In genomic region chr2:168158911-168159711, GRCm38 (mm10) we compare ENCODE assay signal across 8 mouse cellular contexts. TPM values are rescaled to one million over a fixed set of nuclear protein-coding genes. Genes with fewer than 3 reads are reported as not detected.
DNase-seq lines count a peak whose midpoint lies in the region; ATAC-seq lines count a peak whose summit lies in the region.

No protein-coding gene starts in this region.

- H3K27ac ChIP-seq in heart, embryonic 12.5 days (ENCODE audit: poor library complexity, severe bottlenecking) = no peak overlapping the region
- H3K27ac ChIP-seq in embryonic facial prominence, embryonic 14.5 days (replicated peaks; ENCODE audit: low read depth, low read length) = peak overlapping the region; percentile 54; the same call in 1 of the 2 replicates
- peak overlapping the region; percentile 62 for H3K27ac ChIP-seq in liver, embryonic 13.5 days
- H3K27ac ChIP-seq in neural tube, embryonic 11.5 days (ENCODE audit: low read depth, low read length) = no peak overlapping the region

- no peaks in the 10 kb centered on the region for H3K9me3 ChIP-seq in heart, embryonic 12.5 days (replicated peaks)
- no peaks in the 10 kb centered on the region for H3K9me3 ChIP-seq in embryonic facial prominence, embryonic 14.5 days (ENCODE audit: control insufficient read depth, low read length)
- no peaks in the 10 kb centered on the region for H3K9me3 ChIP-seq in liver, embryonic 13.5 days (replicated peaks)
- no peaks in the 10 kb centered on the region for H3K9me3 ChIP-seq in neural tube, embryonic 11.5 days (ENCODE audit: control insufficient read depth, low read length)

- 5% methylated on average over 22 of the region's 25 CpGs for WGBS in heart, embryonic 12.5 days
- WGBS in embryonic facial prominence, embryonic 14.5 days = 4% methylated on average over 22 of the region's 25 CpGs
- WGBS in liver, embryonic 13.5 days (ENCODE audit: insufficient replicate concordance) = 3% methylated on average over 25 of the region's 25 CpGs
- WGBS in neural tube, embryonic 11.5 days = 6% methylated on average over 25 of the region's 25 CpGs

- ATAC-seq in heart, embryonic 12.5 days (ENCODE audit: insufficient number of reproducible peaks, low FRiP score) = peak; percentile 51
- ATAC-seq in embryonic facial prominence, embryonic 14.5 days (ENCODE audit: low read depth) = peak; percentile 54
- 0 out of 2 replicates have a peak, but pooled peaks have one; percentile 1 for ATAC-seq in liver, embryonic 13.5 days (ENCODE audit: low read depth)
- ATAC-seq in neural tube, embryonic 11.5 days (ENCODE audit: insufficient read depth, low FRiP score, low TSS enrichment) = no peak
- no peak for ATAC-seq in monocyte, adult 5-6 weeks (replicated peaks; ENCODE audit: insufficient number of reproducible peaks, low FRiP score, low TSS enrichment, poor library complexity, severe bottlenecking)

- peak overlapping the region; percentile 39 for H3K4me3 ChIP-seq in heart, embryonic 12.5 days
- peak overlapping the region; percentile 26 for H3K4me3 ChIP-seq in embryonic facial prominence, embryonic 14.5 days (ENCODE audit: low read depth, low read length)
- peak overlapping the region; percentile 30 for H3K4me3 ChIP-seq in liver, embryonic 13.5 days (replicated peaks)
- H3K4me3 ChIP-seq in neural tube, embryonic 11.5 days (ENCODE audit: low read depth, low read length) = no peak overlapping the region

- DNase-seq in heart, adult 8-10 months (ENCODE audit: low spot score) = no peak
- peak; percentile 81 for DNase-seq in embryonic facial prominence, embryonic 14.5 days (ENCODE audit: low spot score)
- DNase-seq in induced T-regulatory cell, adult 2 months (ENCODE audit: low read depth) = peak; percentile 72
- peak; percentile 20 for DNase-seq in liver, embryonic 13.5 days
- no peak for DNase-seq in neural tube, embryonic 11.5 days (ENCODE audit: low spot score)
- no peak for DNase-seq in layer of hippocampus, adult 11-12 months (ENCODE audit: low spot score)

- no peaks in the 10 kb centered on the region for H3K27me3 ChIP-seq in heart, embryonic 12.5 days (replicated peaks)
- H3K27me3 ChIP-seq in embryonic facial prominence, embryonic 14.5 days (replicated peaks; ENCODE audit: control insufficient read depth, insufficient read depth, low read length) = no peaks in the 10 kb centered on the region
- H3K27me3 ChIP-seq in liver, embryonic 13.5 days = peaks cover 60% of the 10 kb centered on the region
- no peaks in the 10 kb centered on the region for H3K27me3 ChIP-seq in neural tube, embryonic 11.5 days (ENCODE audit: control insufficient read depth, insufficient read depth, low read length)

- H3K4me2 ChIP-seq in heart, embryonic 12.5 days = peak overlapping the region; percentile 72
- peak overlapping the region; percentile 58 for H3K4me2 ChIP-seq in embryonic facial prominence, embryonic 14.5 days (ENCODE audit: low read depth, low read length)
- peak overlapping the region; percentile 59 for H3K4me2 ChIP-seq in liver, embryonic 13.5 days
- peak overlapping the region; percentile 39 for H3K4me2 ChIP-seq in neural tube, embryonic 11.5 days (ENCODE audit: low read depth)

- peak overlapping the region; percentile 56 for H3K9ac ChIP-seq in heart, embryonic 12.5 days
- peak overlapping the region; percentile 55; the same call in 1 of the 2 replicates for H3K9ac ChIP-seq in embryonic facial prominence, embryonic 14.5 days (ENCODE audit: low read depth, low read length)
- H3K9ac ChIP-seq in liver, embryonic 13.5 days = peak overlapping the region; percentile 37; the same call in 1 of the 2 replicates
- peak overlapping the region; percentile 27 for H3K9ac ChIP-seq in neural tube, embryonic 11.5 days (ENCODE audit: low read length)

- no peaks in the 10 kb centered on the region for H3K36me3 ChIP-seq in heart, embryonic 12.5 days
- H3K36me3 ChIP-seq in embryonic facial prominence, embryonic 14.5 days (ENCODE audit: control insufficient read depth, insufficient read depth, low read length) = no peaks in the 10 kb centered on the region
- H3K36me3 ChIP-seq in liver, embryonic 13.5 days = no peaks in the 10 kb centered on the region
- no peaks in the 10 kb centered on the region for H3K36me3 ChIP-seq in neural tube, embryonic 11.5 days (ENCODE audit: control insufficient read depth, insufficient read depth, low read length)

- H3K4me1 ChIP-seq in heart, embryonic 12.5 days (replicated peaks) = peaks cover 44% of the 10 kb centered on the region
- peaks cover 29% of the 10 kb centered on the region for H3K4me1 ChIP-seq in embryonic facial prominence, embryonic 14.5 days (ENCODE audit: control insufficient read depth, insufficient read depth, low read length)
- H3K4me1 ChIP-seq in liver, embryonic 13.5 days (replicated peaks) = peaks cover 72% of the 10 kb centered on the region
- peaks cover 8% of the 10 kb centered on the region; the same call in 1 of the 2 replicates for H3K4me1 ChIP-seq in neural tube, embryonic 11.5 days (ENCODE audit: control insufficient read depth, insufficient read depth, low read length)

RNA-seq across cellular contexts. Expression of gene Adnp, which starts 47.8 kb away (rescaled TPM):
- 9.1 and 11.2 TPM in 2 replicates for polyA plus RNA-seq in heart, embryonic 12.5 days (2016; fragmentation: Nextera tagmentation; extraction: Ambion mirVana)
- 10 to 100 TPM; 23.1 to 24.3 (median 23.7) TPM for total RNA-seq in heart, adult 8-10 months (2022)
- polyA plus RNA-seq in embryonic facial prominence, embryonic 14.5 days (2014; fragmentation: Nextera tagmentation; extraction: Ambion mirVana) = 2.5 and 3.3 TPM in 2 replicates
- 0.71 and 0.91 TPM in 2 replicates for polyA plus RNA-seq in liver, embryonic 13.5 days (2015; fragmentation: Nextera tagmentation; extraction: Ambion mirVana)
- polyA plus RNA-seq in neural tube, embryonic 11.5 days (2014; fragmentation: Nextera tagmentation; extraction: Ambion mirVana) = 14.1 and 14.2 TPM in 2 replicates
- total RNA-seq in monocyte, adult 5-6 weeks (2017) = 1.2 to 9.1 TPM in 2 of 3 replicates, not detected in the other

Comparison
In these comparisons a context has a peak if more than half of its experiments do, and no peak if none do; other contexts are left out.
1. ATAC-seq: peak in heart, embryonic 12.5 days (single experiment), embryonic facial prominence, embryonic 14.5 days (single experiment) and liver, embryonic 13.5 days (single experiment); none in neural tube, embryonic 11.5 days (single experiment) and monocyte, adult 5-6 weeks (single experiment).
2. H3K27ac ChIP-seq: peak in embryonic facial prominence, embryonic 14.5 days (single experiment) and liver, embryonic 13.5 days (single experiment); none in heart, embryonic 12.5 days (single experiment) and neural tube, embryonic 11.5 days (single experiment).
3. DNase-seq: peak in embryonic facial prominence, embryonic 14.5 days (single experiment), induced T-regulatory cell, adult 2 months (single experiment) and liver, embryonic 13.5 days (single experiment); none in heart, adult 8-10 months (single experiment), neural tube, embryonic 11.5 days (single experiment) and layer of hippocampus, adult 11-12 months (single experiment).
4. Peak in every context shown above with its lines, with median percentiles within 50 percentile points of each other: H3K4me2 ChIP-seq and H3K9ac ChIP-seq.